Mouse (Mus musculus) layer of hippocampus, adult 9-10 months (tissue): ENCODE results near the gene Rbms1.
"Not testable (repeated sequence)": the region's sequence is repeated elsewhere in the genome, so short reads cannot be mapped to it uniquely, and the experiment has no call there.

Experiments
- DNase-seq: peaks from one replicate; pipeline ENCODE4 v3.0.0; 2022; ENCODE audit warnings: low spot score

Rbms1 gene

DNA sequence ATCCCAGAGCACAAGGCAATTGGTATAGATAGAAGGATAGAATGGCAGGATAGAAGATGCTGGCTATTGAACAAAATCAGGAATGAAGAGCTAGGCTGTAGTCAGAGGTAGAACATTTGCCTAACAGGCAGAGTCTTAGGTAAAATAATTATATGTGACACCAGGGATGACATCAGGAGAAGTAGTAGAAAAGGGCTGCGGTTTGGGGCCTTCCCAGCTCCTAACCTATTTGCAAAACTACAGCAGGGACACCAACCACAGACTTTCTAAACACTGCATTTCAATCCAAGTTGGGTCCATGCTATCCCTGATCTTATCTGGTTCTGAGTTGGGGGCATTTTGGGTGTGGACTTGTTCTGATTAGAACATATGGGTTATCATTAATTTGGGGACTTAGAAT lies 118.7 kb downstream of the Rbms1 start:
- no peak for DNase-seq

DNA sequence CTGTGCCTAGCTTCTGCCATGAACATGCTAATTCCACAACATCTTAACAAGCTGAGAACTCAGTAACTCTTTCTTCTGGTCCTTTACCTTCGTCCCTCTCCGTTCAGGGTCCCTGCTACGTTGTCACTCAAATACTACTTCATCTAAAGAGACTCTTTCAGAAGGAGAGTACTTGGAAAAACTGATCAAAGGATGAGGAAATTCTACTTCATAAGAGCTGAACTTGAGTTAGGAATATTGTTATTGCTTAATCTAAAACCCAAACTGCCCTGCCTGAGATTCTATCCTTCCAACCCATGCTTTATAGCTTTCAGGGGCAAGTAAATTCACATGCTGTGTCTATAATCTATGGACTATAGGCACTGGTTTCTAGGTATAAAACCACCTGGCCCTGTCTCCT lies 119.4 kb downstream of the Rbms1 start:
- no peak for DNase-seq

DNA sequence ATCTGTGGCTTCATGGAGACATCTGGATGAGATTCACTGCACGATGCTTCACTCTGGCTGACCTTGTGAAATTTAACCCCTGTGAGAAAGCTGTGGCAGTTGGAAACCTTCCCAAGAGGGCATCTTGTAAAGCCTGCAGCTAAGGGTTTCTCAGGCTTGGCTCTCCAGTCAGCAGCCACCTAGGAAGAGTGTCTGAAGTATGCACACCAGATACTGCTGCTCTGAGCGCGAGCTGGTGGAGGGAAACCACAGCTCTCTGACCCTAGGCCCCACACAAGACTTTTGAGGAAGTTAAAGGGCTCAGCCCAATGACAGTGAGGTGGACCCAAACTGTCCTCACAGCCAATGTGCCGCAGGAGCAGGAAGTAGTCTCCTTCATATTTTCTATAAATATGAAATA lies 120.0 kb downstream of the Rbms1 start:
- no peak for DNase-seq

DNA sequence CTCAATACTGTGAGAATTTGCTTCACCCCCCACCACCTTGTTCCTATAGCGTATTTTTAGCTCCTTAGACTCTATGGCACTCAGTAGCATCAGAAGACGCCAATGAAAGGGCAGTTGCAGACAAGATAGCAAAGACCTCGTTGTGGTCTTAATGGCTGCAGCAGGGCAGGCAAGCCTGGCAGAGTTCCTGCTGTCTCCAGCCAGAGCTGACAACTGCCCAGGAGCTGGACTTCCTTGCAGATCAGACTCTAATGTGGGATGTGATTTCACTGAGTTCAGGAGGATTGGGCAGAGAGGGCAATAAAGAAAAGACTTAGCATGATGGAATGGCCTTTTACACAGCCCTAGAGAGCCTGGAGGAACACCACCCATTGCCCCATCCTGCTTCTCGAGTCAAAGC lies 122.1 kb downstream of the Rbms1 start:
- DNase-seq = no peak

DNA sequence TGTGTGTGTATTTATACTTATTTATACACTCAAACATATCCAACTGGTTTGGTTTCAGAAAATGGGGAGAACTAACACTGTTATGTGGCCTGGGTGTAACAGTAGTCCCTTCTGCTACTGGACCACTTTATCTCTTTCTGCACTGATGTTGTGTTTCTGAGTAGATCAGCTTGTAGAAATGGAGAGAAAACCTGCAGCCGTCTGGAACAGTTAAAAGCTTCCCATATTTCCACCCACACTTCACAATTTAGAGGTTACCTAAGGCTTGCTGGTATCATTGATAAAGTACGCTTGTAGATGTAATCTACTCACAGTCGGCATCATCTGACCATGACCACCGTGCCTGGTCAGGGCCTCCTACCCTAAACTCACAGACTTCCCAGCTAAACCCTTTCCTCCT lies 123.5 kb downstream of the Rbms1 start:
- no peak for DNase-seq

DNA sequence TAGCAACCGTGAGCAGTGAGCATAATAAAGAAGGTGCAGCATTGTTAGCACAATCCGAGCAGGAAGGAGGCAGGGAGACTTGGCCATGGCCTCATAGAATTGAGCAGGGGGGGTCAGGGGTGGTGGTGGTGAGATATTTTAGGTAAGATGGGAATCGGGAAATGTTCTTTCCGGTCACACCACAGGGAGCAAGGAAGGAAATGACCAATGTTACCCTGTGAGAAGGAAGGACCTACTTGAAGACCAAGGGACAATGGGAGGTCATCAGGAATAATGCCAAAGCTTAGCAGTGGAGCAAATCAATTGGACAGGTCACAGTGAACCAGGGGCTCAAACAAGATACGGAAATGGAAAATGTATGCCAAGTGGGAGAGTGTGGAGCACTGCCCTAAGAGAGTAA lies 124.1 kb downstream of the Rbms1 start:
- no peak for DNase-seq

DNA sequence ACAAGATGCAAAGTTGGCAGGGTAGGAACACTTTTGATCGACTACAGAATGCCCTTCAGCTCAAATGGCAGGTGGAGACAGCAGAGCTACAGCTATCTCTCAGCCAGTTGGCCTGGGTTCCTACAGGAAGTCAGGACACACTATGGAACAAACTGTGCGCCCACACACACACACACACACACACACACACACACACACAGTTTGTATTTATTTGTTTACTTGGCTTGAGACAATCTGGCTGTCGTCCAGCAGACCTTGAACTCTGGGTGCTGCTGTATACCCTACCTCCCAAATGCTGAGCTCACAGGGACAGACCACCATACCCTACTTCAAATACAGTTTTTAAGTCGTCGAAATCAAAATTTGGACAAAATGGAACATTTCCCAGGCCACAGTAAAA lies 125.4 kb downstream of the Rbms1 start:
- DNase-seq = no peak

DNA sequence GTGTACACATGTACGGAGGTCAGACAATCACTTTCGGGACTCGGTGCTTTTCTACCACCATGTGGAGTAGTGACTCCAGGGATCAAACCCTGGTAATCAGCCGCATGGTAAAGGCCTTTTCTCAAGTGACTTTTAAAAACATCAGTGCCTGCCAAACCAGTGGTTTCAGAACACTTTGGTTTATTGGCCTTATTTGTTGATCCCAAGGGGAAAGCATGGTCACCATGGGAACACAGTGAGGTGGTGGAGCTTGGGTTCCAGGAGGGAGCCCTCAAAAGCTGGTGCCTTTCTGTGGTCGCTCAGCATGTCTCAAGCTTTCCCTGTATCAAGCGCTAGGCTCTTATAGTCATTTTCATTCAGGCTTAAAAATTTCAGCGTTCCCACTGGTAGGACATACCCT lies 126.8 kb downstream of the Rbms1 start:
- DNase-seq = no peak

DNA sequence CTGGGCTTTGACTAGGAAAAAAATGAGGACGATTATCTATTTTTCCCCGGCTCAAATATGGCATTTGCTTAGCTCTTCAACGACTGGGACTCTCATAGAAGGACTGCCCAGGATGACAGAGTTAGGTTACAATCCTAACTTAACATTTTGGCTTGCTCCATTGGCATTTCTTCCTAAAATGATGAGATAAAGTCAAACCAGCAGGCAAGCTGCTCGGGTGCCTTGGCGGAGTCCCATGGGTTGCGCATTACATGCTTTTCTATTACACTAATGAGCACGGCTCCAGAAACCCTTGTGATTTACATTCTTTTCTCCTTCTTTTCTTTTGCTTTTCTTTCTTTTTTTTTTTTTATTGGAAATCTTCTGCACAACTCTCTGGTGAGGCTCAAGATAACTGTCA lies 128.7 kb downstream of the Rbms1 start:
- no peak for DNase-seq

DNA sequence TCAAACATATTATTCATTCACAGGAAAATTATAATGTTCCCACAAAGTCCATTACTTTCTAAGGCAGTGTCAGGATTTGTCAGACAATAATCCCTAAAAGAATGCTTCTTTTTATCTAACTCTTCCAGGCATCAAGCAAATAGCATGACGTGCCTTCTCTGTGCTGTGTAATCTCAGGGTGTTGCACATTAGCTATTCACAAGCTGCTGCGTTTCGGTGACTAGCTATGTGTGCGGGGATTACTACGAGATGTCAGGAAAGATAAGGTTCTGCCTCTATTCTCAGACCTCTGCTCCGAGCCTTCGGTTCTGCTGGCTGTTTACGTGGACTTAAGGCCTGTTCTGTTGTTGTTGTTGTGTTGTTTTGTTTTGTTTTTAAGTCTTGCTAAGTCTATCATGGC lies 130.7 kb downstream of the Rbms1 start:
- DNase-seq = no peak

DNA sequence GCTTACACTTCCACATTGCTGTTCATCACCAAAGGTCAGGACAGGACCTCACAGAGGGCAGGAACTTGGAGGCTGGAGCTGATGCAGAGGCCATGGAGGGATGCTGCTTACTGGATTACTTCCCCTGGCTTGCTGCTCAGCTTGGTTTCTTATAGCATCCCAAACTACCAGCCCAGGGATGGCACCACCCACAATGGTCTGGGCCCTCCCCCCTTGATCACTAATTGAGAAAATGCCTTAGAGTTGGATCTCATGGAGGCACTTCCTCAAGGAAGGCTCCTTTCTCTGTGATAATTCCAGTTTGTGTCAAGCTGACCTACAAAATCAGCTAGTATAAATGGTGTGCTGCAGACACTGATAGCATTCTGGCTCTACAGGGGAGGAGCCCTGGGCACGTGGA lies 132.5 kb downstream of the Rbms1 start:
- DNase-seq = not testable (repeated sequence)

DNA sequence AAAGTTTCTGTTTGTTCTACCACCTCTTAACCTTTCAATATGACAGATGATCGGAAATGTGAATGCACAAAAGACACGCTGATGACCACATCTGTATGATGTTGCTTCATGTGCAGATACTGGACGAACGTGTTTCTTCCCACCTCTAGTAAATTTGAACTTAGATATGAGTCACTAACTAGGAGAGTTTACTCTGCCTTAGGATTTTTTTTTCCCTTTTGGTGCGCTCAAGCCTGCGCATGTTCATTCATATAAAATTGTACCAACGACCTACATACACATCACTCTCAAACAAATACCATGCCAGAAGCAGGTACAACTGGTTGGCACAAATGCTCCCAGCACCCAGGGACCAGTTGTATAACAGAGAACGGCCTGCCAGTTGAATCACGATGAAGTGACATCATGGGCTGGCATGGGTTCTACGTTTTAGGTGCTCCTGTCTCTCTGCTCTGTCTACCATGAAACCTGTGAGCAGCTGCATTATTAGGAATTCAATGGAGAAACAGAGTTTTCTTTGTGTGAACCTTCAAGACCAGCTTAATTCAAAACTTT lies 134.0 kb downstream of the Rbms1 start:
- no peak for DNase-seq

DNA sequence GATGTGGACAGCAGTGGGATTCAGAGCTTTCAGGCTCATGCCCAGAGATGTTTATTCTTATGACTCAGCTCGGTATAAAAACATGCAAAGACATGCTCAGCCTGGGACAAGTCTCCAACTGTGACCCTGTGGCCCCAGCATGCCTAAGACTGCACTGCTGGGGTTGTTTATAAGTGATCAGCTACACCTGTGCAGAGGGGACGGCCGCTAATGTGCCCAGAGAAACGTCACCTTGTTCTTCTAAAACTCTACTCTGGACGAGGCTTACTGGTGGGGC lies 135.9 kb downstream of the Rbms1 start:
- DNase-seq = no peak

DNA sequence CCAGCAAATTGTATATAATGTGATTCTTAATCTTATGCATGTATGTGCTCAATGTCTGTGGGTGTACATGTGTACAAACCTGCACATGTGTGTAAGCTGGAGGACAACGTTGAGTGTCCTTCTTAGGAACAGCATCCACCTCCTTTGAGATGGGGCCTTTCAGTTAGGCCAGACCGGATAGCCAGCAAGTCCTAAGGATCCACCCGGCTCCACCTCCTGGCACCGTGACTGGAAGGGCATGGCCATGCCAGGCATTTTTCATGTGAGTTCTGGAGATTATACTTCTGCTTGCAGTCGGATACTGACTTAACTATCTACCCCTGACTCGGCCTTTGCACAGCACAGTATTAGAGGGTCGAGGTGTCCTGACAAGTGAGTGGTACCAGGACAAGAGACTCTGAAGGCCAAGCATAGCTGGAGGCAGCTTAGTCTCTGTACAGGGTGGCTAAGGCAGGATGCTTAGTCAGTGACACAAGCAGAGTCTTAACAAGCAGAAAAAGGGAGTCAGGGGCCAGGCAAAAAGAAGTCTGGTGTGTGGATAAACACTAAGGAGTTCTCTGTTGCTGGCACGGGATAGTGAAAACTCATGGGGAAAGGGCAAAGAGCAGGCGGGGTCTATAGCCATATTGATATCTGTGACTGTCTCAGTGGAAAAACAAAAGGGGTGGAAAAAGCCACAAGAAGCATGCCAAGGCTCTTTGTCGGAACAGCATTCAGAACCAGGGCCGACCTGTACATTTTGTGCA lies 136.4 kb downstream of the Rbms1 start:
- no peak for DNase-seq

DNA sequence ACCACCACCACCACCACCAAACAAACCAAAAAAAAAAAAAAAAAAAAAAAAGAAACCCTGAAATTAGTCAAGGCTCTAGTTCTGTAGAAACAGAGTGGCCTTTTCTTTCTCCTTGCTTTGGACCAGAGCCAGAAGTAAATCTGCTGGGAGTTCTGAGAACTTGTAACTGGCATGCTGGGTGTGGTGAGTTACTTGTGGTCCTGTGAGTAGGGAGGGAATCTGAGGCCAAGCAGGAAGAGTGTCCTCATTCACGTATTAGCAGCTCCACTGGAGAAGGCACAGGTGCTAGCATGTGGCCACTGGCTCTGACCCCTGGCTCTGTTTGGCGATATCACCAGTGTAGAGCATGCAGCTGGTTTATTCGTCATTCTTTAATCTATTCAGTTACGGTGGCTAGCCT lies 137.3 kb downstream of the Rbms1 start:
- no peak for DNase-seq

DNA sequence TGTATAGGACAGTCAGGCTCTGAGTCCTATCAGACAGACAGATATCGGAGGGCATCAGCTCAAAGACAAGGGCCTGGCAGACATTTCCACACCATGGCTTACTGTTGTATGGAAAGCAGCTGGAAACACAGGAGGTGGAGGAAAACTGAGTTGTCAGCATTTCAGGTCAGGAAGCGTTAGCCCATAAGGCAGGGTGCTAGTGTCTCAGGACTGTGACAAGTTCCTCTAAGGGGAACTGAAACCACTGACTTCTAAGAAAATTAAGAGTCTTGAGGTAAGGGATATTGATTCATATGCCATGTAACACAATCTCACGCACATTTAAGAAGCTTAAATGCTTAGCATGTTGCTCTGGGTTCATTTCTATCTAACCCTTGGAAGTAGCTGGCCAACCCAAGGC lies 141.4 kb downstream of the Rbms1 start:
- DNase-seq = no peak

DNA sequence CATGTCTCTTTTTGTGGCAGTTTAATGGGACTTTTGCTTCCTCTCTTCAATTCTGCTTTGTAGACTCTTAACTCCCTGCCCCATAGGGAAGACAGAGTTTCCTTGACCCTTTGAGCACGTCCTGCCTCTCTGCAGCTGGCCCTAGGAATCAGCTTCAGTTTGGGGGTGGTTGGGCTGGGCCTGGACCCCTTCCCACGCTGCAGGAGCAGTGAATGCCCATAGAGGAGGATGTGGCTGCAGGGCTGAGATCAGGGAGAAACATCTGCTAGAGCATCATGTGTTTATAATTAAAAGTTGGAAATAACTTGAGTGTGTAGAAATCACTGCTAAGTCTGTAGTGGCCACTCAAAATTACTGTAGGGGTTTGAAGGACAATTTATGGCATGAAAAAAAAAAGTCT lies 144.4 kb downstream of the Rbms1 start:
- no peak for DNase-seq

DNA sequence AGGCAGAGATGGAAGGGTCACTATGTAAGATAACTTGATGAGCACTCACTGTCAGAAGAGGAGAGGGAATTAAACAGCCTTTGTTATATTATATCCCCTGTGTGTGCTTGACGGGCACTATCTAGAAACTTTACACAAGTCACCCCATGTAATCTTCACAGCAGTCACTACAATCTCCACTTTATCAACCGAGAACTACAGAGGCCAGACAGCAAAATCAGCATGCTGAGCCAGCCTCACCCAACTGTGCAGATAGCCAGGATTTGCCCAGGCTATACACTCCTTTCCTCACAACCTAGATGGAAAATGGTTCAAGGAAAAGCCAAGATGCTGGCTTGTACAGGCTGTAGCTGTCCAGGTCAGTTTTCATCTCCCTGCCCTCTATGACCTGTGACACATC lies 146.7 kb downstream of the Rbms1 start:
- no peak for DNase-seq

DNA sequence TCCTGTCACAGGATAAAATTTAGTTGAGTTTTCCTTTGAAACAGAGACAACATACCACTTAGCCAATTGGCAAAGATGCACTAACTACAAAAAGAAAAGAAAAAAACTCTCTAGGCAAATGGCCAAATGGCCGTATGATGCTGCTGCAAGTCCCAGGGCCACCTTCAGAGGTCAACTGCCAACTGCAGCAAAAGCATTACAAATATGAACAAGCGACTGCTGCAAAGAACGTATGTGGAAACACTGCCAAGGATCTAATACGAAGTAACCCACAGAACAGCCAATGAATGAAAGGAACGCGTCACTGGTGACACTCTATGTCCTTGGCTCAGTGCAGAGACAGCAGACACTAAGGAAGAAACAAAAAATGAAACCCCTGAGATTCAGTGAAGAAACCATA lies 148.2 kb downstream of the Rbms1 start:
- no peak for DNase-seq

DNA sequence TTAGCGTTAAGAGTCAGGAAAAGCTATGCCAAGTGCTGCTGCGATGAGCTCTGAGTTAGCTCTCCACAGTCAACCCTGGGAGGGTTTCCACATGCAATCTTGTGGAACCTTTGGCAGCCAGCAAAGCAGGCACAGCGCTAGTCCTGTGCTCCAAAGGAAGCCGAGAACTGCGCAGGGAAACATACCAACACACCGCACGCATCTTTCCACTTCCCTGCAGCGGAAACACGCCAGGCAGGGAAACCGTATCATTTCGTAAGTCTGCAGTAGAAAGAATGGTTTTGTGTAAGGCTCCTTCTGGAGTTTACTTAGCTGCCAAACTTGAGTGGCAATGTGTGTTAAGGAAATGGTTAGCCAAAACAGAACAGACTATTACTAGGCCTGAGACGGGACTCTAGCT lies 150.0 kb downstream of the Rbms1 start:
- no peak for DNase-seq

DNA sequence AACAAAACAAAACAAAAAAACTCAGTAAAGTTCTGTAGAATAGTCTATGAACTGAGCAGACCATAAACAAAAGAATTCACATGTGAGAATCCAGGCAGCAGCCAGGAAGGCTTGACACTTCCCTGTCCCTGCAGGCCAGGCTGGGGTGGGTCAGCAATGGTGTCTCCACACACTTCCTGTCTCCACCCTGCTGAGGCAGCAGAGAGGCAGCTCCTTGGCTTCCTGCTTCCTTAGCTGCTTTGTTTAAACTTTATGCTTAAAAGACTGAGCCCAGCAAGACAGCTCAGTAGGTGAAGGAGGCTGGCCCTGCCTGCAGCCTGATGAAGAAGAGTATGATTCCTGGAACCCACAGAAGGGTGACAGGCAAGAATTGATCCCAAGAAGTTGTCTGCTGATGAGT lies 152.4 kb downstream of the Rbms1 start:
- no peak for DNase-seq

DNA sequence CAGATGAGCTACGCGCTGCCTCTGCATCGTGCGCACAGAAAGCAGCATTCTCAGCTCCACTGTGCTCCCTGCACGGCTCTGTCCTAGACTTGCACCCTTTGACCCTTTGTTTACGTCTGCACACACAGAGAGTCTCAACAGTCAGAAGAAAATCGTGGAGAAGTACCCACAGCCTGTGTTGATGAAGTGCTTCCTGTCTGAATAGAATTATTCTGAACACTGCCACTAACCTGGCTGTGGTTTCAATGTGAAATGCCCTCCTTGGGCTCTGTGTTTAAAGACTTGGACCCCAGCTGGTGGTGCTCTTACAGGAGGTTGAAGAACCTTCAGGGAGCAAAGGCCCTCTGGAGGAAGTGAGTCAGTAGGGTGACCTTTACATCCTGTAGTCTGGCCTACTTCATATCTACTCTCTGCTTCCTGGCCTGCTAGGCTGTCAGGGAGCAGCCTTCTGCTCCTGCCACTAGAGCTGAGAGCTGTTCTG lies 153.5 kb downstream of the Rbms1 start:
- DNase-seq = no peak

DNA sequence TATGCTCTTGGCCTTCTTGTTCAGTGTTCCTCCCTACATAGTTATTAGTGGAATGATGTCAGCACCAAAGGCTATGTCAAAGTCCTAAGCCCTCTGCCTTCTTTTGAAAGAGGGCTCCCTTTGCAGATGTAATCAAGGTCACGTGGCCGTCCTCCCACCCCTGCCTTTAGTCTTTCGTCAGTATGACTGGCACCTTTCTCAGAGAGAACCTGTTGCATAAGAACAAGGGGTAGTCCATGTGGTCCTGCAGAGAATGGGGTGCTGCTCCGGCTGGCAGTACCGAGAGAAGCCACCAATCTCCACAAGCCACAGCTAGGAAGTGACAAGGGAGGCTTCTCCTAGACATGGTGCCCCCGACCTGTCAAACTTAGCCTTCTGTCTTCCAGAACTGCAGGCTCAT lies 154.2 kb downstream of the Rbms1 start:
- no peak for DNase-seq
